Mouse (Mus musculus): ENCODE measurements around the gene Spata22. TPM values are rescaled to one million over a fixed set of nuclear protein-coding genes. Genes with fewer than 3 reads are reported as not detected.

The Spata22 gene
- polyA plus RNA-seq, 1 experiment from 2014 or later, result not detected

GRCm38 (mm10) chr11:73326485-73326886 is 3.1 kb upstream of the Spata22 start:
- no peak overlapping the region for H3K4me3 ChIP-seq
- ATAC-seq (ENCODE audit: low FRiP score), result no peak
- H3K4me2 ChIP-seq, result no peak overlapping the region
- H3K27ac ChIP-seq, result no peak overlapping the region; the same call in 1 of the 2 replicates
- no peaks in the 10 kb centered on the region for H3K36me3 ChIP-seq
- H3K9me3 ChIP-seq, result no peaks in the 10 kb centered on the region
- H3K4me1 ChIP-seq (replicated peaks), result no peaks in the 10 kb centered on the region
- WGBS, result 60% methylated on average over 12 of the region's 12 CpGs
- H3K27me3 ChIP-seq, result no peaks in the 10 kb centered on the region
- no peak overlapping the region for H3K9ac ChIP-seq

- H3K27me3 ChIP-seq, result no peaks in the 10 kb centered on the region
- H3K4me2 ChIP-seq, result no peak overlapping the region
- H3K9ac ChIP-seq, result no peak overlapping the region
- 0 out of 2 replicates have a peak, but pooled peaks have one; percentile 5 for ATAC-seq (ENCODE audit: low FRiP score)
- WGBS, result 74% methylated on average over 4 of the region's 4 CpGs
- H3K4me3 ChIP-seq, result no peak overlapping the region
- H3K36me3 ChIP-seq, result no peaks in the 10 kb centered on the region
- H3K4me1 ChIP-seq (replicated peaks), result no peaks in the 10 kb centered on the region
- H3K9me3 ChIP-seq, result no peaks in the 10 kb centered on the region
- no peak overlapping the region for H3K27ac ChIP-seq
Measured at GRCm38 (mm10) chr11:73327361-73327760, 2.2 kb upstream of the Spata22 start.

- Histone ChIP-seq H3K9me3 (no peaks in the 10 kb centered on the region), H3K36me3 (no peaks in the 10 kb centered on the region), H3K4me2 (no peak overlapping the region), H3K4me3 (no peak overlapping the region), H3K9ac (no peak overlapping the region), H3K27ac (no peak overlapping the region), H3K27me3 (no peaks in the 10 kb centered on the region), H3K4me1 (replicated peaks) (no peaks in the 10 kb centered on the region)
- 68% methylated on average over 2 of the region's 2 CpGs for WGBS
- no peak for ATAC-seq (ENCODE audit: low FRiP score)
Measured at GRCm38 (mm10) chr11:73333357-73333756, 3.8 kb downstream of the Spata22 start.

- no peak overlapping the region for H3K27ac ChIP-seq
- no peak overlapping the region for H3K4me2 ChIP-seq
- no peaks in the 10 kb centered on the region for H3K36me3 ChIP-seq
- no peak overlapping the region for H3K4me3 ChIP-seq
- no peak for ATAC-seq (ENCODE audit: low FRiP score)
- H3K9ac ChIP-seq, result no peak overlapping the region
- 73% methylated on average over 4 of the region's 4 CpGs for whole genome bisulfite sequencing
- no peaks in the 10 kb centered on the region for H3K27me3 ChIP-seq
- H3K4me1 ChIP-seq (replicated peaks), result no peaks in the 10 kb centered on the region
- no peaks in the 10 kb centered on the region for H3K9me3 ChIP-seq
Measured at GRCm38 (mm10) chr11:73336919-73337318, 7.4 kb downstream of the Spata22 start.

- no peak within 1 kb of the TSS for H3K9ac ChIP-seq
Measured at GRCm38 (mm10) chr11:73350483-73350882, 20.9 kb downstream of the Spata22 start, which contains the start of gene Olfr20. TSS of gene Olfr20 (plus strand) at chr11:73350783.

GRCm38 (mm10) chr11:73370946-73371345 is 41.4 kb downstream of the Spata22 start, which contains the start of gene Olfr376:
TSS of gene Olfr376 (plus strand) at chr11:73371246.
- Histone ChIP-seq H3K27me3 (no peaks in the 10 kb centered on the region), H3K36me3 (no peaks in the 10 kb centered on the region), H3K9me3 (0 out of 2 replicates have a peak, but pooled peaks cover 2% of the 10 kb centered on the region), H3K27ac (no peak within 1 kb of the TSS), H3K4me2 (no peak within 1 kb of the TSS), H3K4me1 (replicated peaks) (no peaks in the 10 kb centered on the region), H3K9ac (no peak within 1 kb of the TSS), H3K4me3 (no peak within 1 kb of the TSS)
- WGBS, result 93% methylated on average over 2 of the region's 2 CpGs
- ATAC-seq (ENCODE audit: low FRiP score), result no peak

More at GRCm38 (mm10) chr11:73350483-73350882, 20.9 kb downstream of the Spata22 start, which contains the start of gene Olfr20:
- no peaks in the 10 kb centered on the region for H3K27me3 ChIP-seq
- no peak for ATAC-seq (ENCODE audit: low FRiP score)
- H3K4me2 ChIP-seq, result no peak within 1 kb of the TSS
- WGBS, result 49% methylated on average over 3 of the region's 3 CpGs
- H3K4me1 ChIP-seq (replicated peaks), result no peaks in the 10 kb centered on the region
- no peaks in the 10 kb centered on the region for H3K36me3 ChIP-seq
- H3K27ac ChIP-seq, result no peak within 1 kb of the TSS
- no peaks in the 10 kb centered on the region for H3K9me3 ChIP-seq
- no peak within 1 kb of the TSS for H3K4me3 ChIP-seq

GRCm38 (mm10) chr11:73395374-73395773 is 65.8 kb downstream of the Spata22 start:
- 0 out of 2 replicates have a peak, but pooled peaks cover 5% of the 10 kb centered on the region for H3K9me3 ChIP-seq
- H3K27me3 ChIP-seq, result no peaks in the 10 kb centered on the region
- no peak overlapping the region for H3K9ac ChIP-seq
- no peak overlapping the region for H3K4me2 ChIP-seq
- 79% methylated on average over 4 of the region's 4 CpGs for WGBS
- no peak overlapping the region for H3K27ac ChIP-seq
- no peak for ATAC-seq (ENCODE audit: low FRiP score)
- no peaks in the 10 kb centered on the region for H3K36me3 ChIP-seq
- H3K4me3 ChIP-seq, result no peak overlapping the region
- no peaks in the 10 kb centered on the region for H3K4me1 ChIP-seq (replicated peaks)

Other genes starting within 250 kb of the Spata22 start
- 0.13 and 0.27 TPM in 2 replicates for gene Itgae, start 239.2 kb upstream of the Spata22 start, polyA plus RNA-seq (2015; fragmentation: Nextera tagmentation; extraction: Ambion mirVana)
- gene Haspin, start 191.4 kb upstream of the Spata22 start, polyA plus RNA-seq (2015; fragmentation: Nextera tagmentation; extraction: Ambion mirVana), result 3.7 and 3.8 TPM in 2 replicates
- gene P2rx5, start 169.3 kb upstream of the Spata22 start, polyA plus RNA-seq (2015; fragmentation: Nextera tagmentation; extraction: Ambion mirVana), result 0.28 and 0.42 TPM in 2 replicates
- 120 and 136 TPM in 2 replicates for gene Emc6, start 152.7 kb upstream of the Spata22 start, polyA plus RNA-seq (2015; fragmentation: Nextera tagmentation; extraction: Ambion mirVana)
- 180 and 185 TPM in 2 replicates for gene Tax1bp3, start 152.7 kb upstream of the Spata22 start, polyA plus RNA-seq (2015; fragmentation: Nextera tagmentation; extraction: Ambion mirVana)
- gene Ctns, start 130.7 kb upstream of the Spata22 start, polyA plus RNA-seq (2015; fragmentation: Nextera tagmentation; extraction: Ambion mirVana), result 21.5 and 22.8 TPM in 2 replicates
- 2.0 and 2.3 TPM in 2 replicates for gene Shpk, start 130.3 kb upstream of the Spata22 start, polyA plus RNA-seq (2015; fragmentation: Nextera tagmentation; extraction: Ambion mirVana)
- gene Trpv1, start 95.4 kb upstream of the Spata22 start, polyA plus RNA-seq (2015; fragmentation: Nextera tagmentation; extraction: Ambion mirVana), result 0.41 and 0.86 TPM in 2 replicates
- 0.06 and 0.18 TPM in 2 replicates for gene Trpv3, start 62.4 kb upstream of the Spata22 start, polyA plus RNA-seq (2015; fragmentation: Nextera tagmentation; extraction: Ambion mirVana)
- 0.84 and 2.4 TPM in 2 replicates for gene Aspa, start 145 bp upstream of the Spata22 start, polyA plus RNA-seq (2015; fragmentation: Nextera tagmentation; extraction: Ambion mirVana)
- not detected in 2 replicates for gene Gm49340, start within 50 bp of the Spata22 start, polyA plus RNA-seq (2015; fragmentation: Nextera tagmentation; extraction: Ambion mirVana)
- not detected in 2 replicates for gene Olfr20, start 21.0 kb downstream of the Spata22 start, polyA plus RNA-seq (2015; fragmentation: Nextera tagmentation; extraction: Ambion mirVana)
- gene Olfr376, start 41.5 kb downstream of the Spata22 start, polyA plus RNA-seq (2015; fragmentation: Nextera tagmentation; extraction: Ambion mirVana), result not detected in 2 replicates
- gene Olfr1, start 69.9 kb downstream of the Spata22 start, polyA plus RNA-seq (2015; fragmentation: Nextera tagmentation; extraction: Ambion mirVana), result not detected in 2 replicates
- not detected in 2 replicates for gene Olfr378, start 98.7 kb downstream of the Spata22 start, polyA plus RNA-seq (2015; fragmentation: Nextera tagmentation; extraction: Ambion mirVana)
- not detected in 2 replicates for gene Olfr380, start 127.8 kb downstream of the Spata22 start, polyA plus RNA-seq (2015; fragmentation: Nextera tagmentation; extraction: Ambion mirVana)
- not detected in 2 replicates for gene Olfr381, start 161.9 kb downstream of the Spata22 start, polyA plus RNA-seq (2015; fragmentation: Nextera tagmentation; extraction: Ambion mirVana)
- not detected in 2 replicates for gene Olfr382, start 187.5 kb downstream of the Spata22 start, polyA plus RNA-seq (2015; fragmentation: Nextera tagmentation; extraction: Ambion mirVana)